Mouse (Mus musculus) brain, embryonic 14.5 days (tissue): Measurements from ENCODE around the gene Pou6f1. TPM values are rescaled to one million over a fixed set of nuclear protein-coding genes. Genes with fewer than 3 reads are reported as not detected.
"Not testable (repeated sequence)": the region's sequence is repeated elsewhere in the genome, so short reads cannot be mapped to it uniquely, and the experiment has no call there.

Experiments
- DNase-seq: peaks from one replicate; pipeline ENCODE4 v3.0.0-alpha.2; 2011; ENCODE audit warnings: low read depth
- CTCF ChIP-seq: fragments of 200-500 bp; IDR thresholded peaks from 2 replicates; pipeline ENCODE4 v1.5.1; 2012; ENCODE audit warnings: inconsistent platforms, mild to moderate bottlenecking, moderate library complexity, borderline replicate concordance; ENCODE audit not compliant: insufficient read depth, insufficient read length; ENCODE audit errors: extremely low read depth
- POLR2A ChIP-seq: fragments of 200-500 bp; IDR thresholded peaks from 2 replicates; pipeline ENCODE4 v1.6.1; 2012; ENCODE audit warnings: mild to moderate bottlenecking, inconsistent platforms, borderline replicate concordance; ENCODE audit not compliant: poor library complexity, insufficient read depth, insufficient read length, severe bottlenecking; ENCODE audit errors: extremely low read depth
- polyA plus RNA-seq: library from polyadenylated mRNA; depleted of rRNA; stranded (reverse); fragments of >200 nt; gene quantifications from 2 replicates; pipeline ENCODE4 v1.2.3, GENCODE M21; 2012

Gene Pou6f1
- polyA plus RNA-seq, 1 experiment: 120 TPM

- DNase-seq: no peak
- TF ChIP-seq POLR2A: no peak
- no peak for TF ChIP-seq CTCF
Measured at GRCm38 (mm10) chr15:100632323-100632722, 32.5 kb upstream of the Pou6f1 start.

GRCm38 (mm10) chr15:100631454-100632170 is 31.8 kb upstream of the Pou6f1 start:
- DNase-seq: no peak
- TF ChIP-seq POLR2A (no peak), CTCF (no peak)

GRCm38 (mm10) chr15:100630126-100630525 is 30.3 kb upstream of the Pou6f1 start:
- DNase-seq: no peak
- TF ChIP-seq POLR2A (no peak), CTCF (no peak)

- no peak for DNase-seq
- TF ChIP-seq POLR2A: no peak
- TF ChIP-seq CTCF: no peak
Measured at GRCm38 (mm10) chr15:100628797-100629196, 29.0 kb upstream of the Pou6f1 start.

- TF ChIP-seq CTCF: no peak
- TF ChIP-seq POLR2A: no peak
- no peak for DNase-seq
Measured at GRCm38 (mm10) chr15:100627774-100628370, 28.1 kb upstream of the Pou6f1 start.

GRCm38 (mm10) chr15:100627287-100627686 is 27.5 kb upstream of the Pou6f1 start:
- no peak for DNase-seq
- TF ChIP-seq CTCF: no peak
- no peak for TF ChIP-seq POLR2A

GRCm38 (mm10) chr15:100624435-100624834 is 24.7 kb upstream of the Pou6f1 start:
- TF ChIP-seq POLR2A: no peak
- no peak for TF ChIP-seq CTCF
- DNase-seq: no peak

GRCm38 (mm10) chr15:100623754-100624153 is 24.0 kb upstream of the Pou6f1 start:
- no peak for DNase-seq
- TF ChIP-seq CTCF: no peak
- no peak for TF ChIP-seq POLR2A

GRCm38 (mm10) chr15:100622164-100622563 is 22.4 kb upstream of the Pou6f1 start:
- no peak for DNase-seq
- no peak for TF ChIP-seq POLR2A
- TF ChIP-seq CTCF: no peak

GRCm38 (mm10) chr15:100621671-100622070 is 21.9 kb upstream of the Pou6f1 start:
- not testable (repeated sequence) for DNase-seq

- TF ChIP-seq CTCF (no peak), POLR2A (no peak)
- no peak for DNase-seq
Measured at GRCm38 (mm10) chr15:100619200-100619599, 19.4 kb upstream of the Pou6f1 start.

GRCm38 (mm10) chr15:100616221-100616620 is 16.4 kb upstream of the Pou6f1 start:
- no peak for TF ChIP-seq POLR2A
- no peak for TF ChIP-seq CTCF
- no peak for DNase-seq
